Mouse (Mus musculus) forebrain, embryonic 14.5 days (tissue): ENCODE measurements at regions not wholly inside any gene's neighbourhood (a gene's known extent, or its start where the extent isn't known, plus 50 kb on each side); places are given as distances from the start of the nearest gene placed in this dataset.

Source experiments
- ATAC-seq: fragments of 200-750 bp; cut with Nextera tagmentation; 2 replicates; pipeline ENCODE4 v1.8.0; 2017; ENCODE audit warnings: mild to moderate bottlenecking, moderate library complexity
- DNase-seq: peaks from one replicate; pipeline ENCODE4 v3.0.0-alpha.2; 2015; ENCODE audit warnings: low spot score
- H3K27ac ChIP-seq: fragments of 300-500 bp; sonication (generic); 2 replicates; pipeline ENCODE4 v1.5.1; 2014; ENCODE audit warnings: low read depth, mild to moderate bottlenecking, control low read depth, low read length, moderate library complexity
- H3K27me3 ChIP-seq: fragments of 300-500 bp; sonication (generic); replicated peaks from 2 replicates; pipeline ENCODE4 v1.6.1; 2014; ENCODE audit warnings: low read length, control low read depth, mixed read lengths; ENCODE audit not compliant: control insufficient read depth, insufficient read depth
- H3K36me3 ChIP-seq: fragments of 300-500 bp; sonication (generic); 2 replicates; pipeline ENCODE4 v1.6.1; 2014; ENCODE audit warnings: low read length, control low read depth; ENCODE audit not compliant: control insufficient read depth, insufficient read depth
- H3K4me1 ChIP-seq: fragments of 300-500 bp; sonication (generic); 2 replicates; pipeline ENCODE4 v1.6.1; 2014; ENCODE audit warnings: antibody characterized with exemption, low read length, control low read depth; ENCODE audit not compliant: control insufficient read depth, insufficient read depth
- H3K4me2 ChIP-seq: fragments of 300-500 bp; sonication (generic); 2 replicates; pipeline ENCODE4 v1.6.1; 2014; ENCODE audit warnings: mild to moderate bottlenecking, control low read depth, low read length
- H3K4me3 ChIP-seq: fragments of 300-500 bp; sonication (generic); 2 replicates; pipeline ENCODE4 v1.5.1; 2014; ENCODE audit warnings: low read depth, low read length, control low read depth
- H3K9ac ChIP-seq: fragments of 300-500 bp; sonication (generic); 2 replicates; pipeline ENCODE4 v1.6.1; 2014; ENCODE audit warnings: mild to moderate bottlenecking, low read length, control low read depth, moderate library complexity
- H3K9me3 ChIP-seq: fragments of 300-500 bp; sonication (generic); replicated peaks from 2 replicates; pipeline ENCODE4 v1.6.1; 2016; ENCODE audit warnings: low read length, control low read depth, mixed read lengths; ENCODE audit not compliant: control insufficient read depth
- WGBS: fragments of 180-500 bp; shearing (Covaris S2); extraction: QIAGEN DNeasy Blood & Tissue Kit; methylation state at CpG from one replicate; pipeline ENCODE4 v1.1.7; 2014; 5-methylcytosine and 5-hydroxymethylcytosine counted together

GRCm38 (mm10) chr8:89516602-89517001 is 472.6 kb upstream of the Sall1 start:
- H3K4me1 ChIP-seq, result no peaks in the 10 kb centered on the region
- 0 out of 2 replicates have a peak, but pooled peaks cover 4% of the 10 kb centered on the region for H3K27me3 ChIP-seq
- DNase-seq (no peak), ATAC-seq (no peak)
- no peaks in the 10 kb centered on the region; the same call in 1 of the 2 replicates for H3K9me3 ChIP-seq
- 35% methylated on average over 2 of the region's 2 CpGs for WGBS
- H3K9ac ChIP-seq, result no peak overlapping the region
- H3K36me3 ChIP-seq, result no peaks in the 10 kb centered on the region
- H3K4me3 ChIP-seq, result no peak overlapping the region
- no peak overlapping the region for H3K4me2 ChIP-seq
- no peak overlapping the region for H3K27ac ChIP-seq

- peak; percentile 90 for DNase-seq
- ATAC-seq, result peak; percentile 75; the same call in 1 of the 2 replicates
These were observed 470.3 kb upstream of the Sall1 start for GRCm38 (mm10) chr8:89514270-89514669.

GRCm38 (mm10) chr8:89507639-89508038 is 463.7 kb upstream of the Sall1 start:
- no peak overlapping the region for H3K9ac ChIP-seq
- no peak overlapping the region for H3K27ac ChIP-seq
- WGBS, result 54% methylated on average over 6 of the region's 6 CpGs
- DNase-seq, result no peak
- no peaks in the 10 kb centered on the region for H3K4me1 ChIP-seq
- H3K4me2 ChIP-seq, result no peak overlapping the region
- no peak overlapping the region for H3K4me3 ChIP-seq
- H3K36me3 ChIP-seq, result no peaks in the 10 kb centered on the region
- no peaks in the 10 kb centered on the region for H3K27me3 ChIP-seq
- no peak for ATAC-seq
- H3K9me3 ChIP-seq, result no peaks in the 10 kb centered on the region

More at GRCm38 (mm10) chr8:89514270-89514669, 470.3 kb upstream of the Sall1 start:
- no peak overlapping the region for H3K27ac ChIP-seq
- H3K36me3 ChIP-seq, result no peaks in the 10 kb centered on the region
- no peak overlapping the region for H3K4me2 ChIP-seq
- H3K9ac ChIP-seq, result no peak overlapping the region
- 0 out of 2 replicates have a peak, but pooled peaks cover 3% of the 10 kb centered on the region for H3K27me3 ChIP-seq
- H3K4me1 ChIP-seq, result no peaks in the 10 kb centered on the region
- H3K4me3 ChIP-seq, result no peak overlapping the region
- H3K9me3 ChIP-seq, result no peaks in the 10 kb centered on the region; the same call in 1 of the 2 replicates
- 64% methylated on average over 3 of the region's 3 CpGs for WGBS

- Histone ChIP-seq H3K36me3 (no peaks in the 10 kb centered on the region), H3K9me3 (no peaks in the 10 kb centered on the region), H3K9ac (no peak overlapping the region), H3K4me3 (no peak overlapping the region), H3K4me2 (no peak overlapping the region), H3K27ac (no peak overlapping the region), H3K27me3 (no peaks in the 10 kb centered on the region), H3K4me1 (no peaks in the 10 kb centered on the region)
- DNase-seq, result no peak
- 69% methylated on average over 4 of the region's 4 CpGs for WGBS
- ATAC-seq, result no peak
These were observed 459.7 kb upstream of the Sall1 start for GRCm38 (mm10) chr8:89503545-89504234.

GRCm38 (mm10) chr8:89503030-89503429 is 459.1 kb upstream of the Sall1 start:
- 93% methylated on average over 6 of the region's 6 CpGs for WGBS
- DNase-seq (no peak), ATAC-seq (no peak)
- no peaks in the 10 kb centered on the region for H3K36me3 ChIP-seq
- no peaks in the 10 kb centered on the region for H3K4me1 ChIP-seq
- no peak overlapping the region for H3K4me2 ChIP-seq
- H3K27me3 ChIP-seq, result no peaks in the 10 kb centered on the region
- H3K4me3 ChIP-seq, result no peak overlapping the region
- H3K27ac ChIP-seq, result no peak overlapping the region
- no peaks in the 10 kb centered on the region for H3K9me3 ChIP-seq
- H3K9ac ChIP-seq, result no peak overlapping the region

GRCm38 (mm10) chr8:89501756-89502155 is 457.8 kb upstream of the Sall1 start:
- ATAC-seq, result no peak
- Histone ChIP-seq H3K4me1 (no peaks in the 10 kb centered on the region), H3K4me3 (no peak overlapping the region), H3K9ac (no peak overlapping the region), H3K27me3 (no peaks in the 10 kb centered on the region), H3K27ac (no peak overlapping the region), H3K36me3 (no peaks in the 10 kb centered on the region), H3K4me2 (no peak overlapping the region), H3K9me3 (no peaks in the 10 kb centered on the region)
- WGBS, result 94% methylated on average over 6 of the region's 6 CpGs
- no peak for DNase-seq

GRCm38 (mm10) chr8:89499831-89500230 is 455.9 kb upstream of the Sall1 start:
- no peak overlapping the region for H3K9ac ChIP-seq
- H3K4me1 ChIP-seq, result no peaks in the 10 kb centered on the region
- H3K27me3 ChIP-seq, result no peaks in the 10 kb centered on the region
- no peak overlapping the region for H3K4me2 ChIP-seq
- 90% methylated on average over 6 of the region's 6 CpGs for WGBS
- H3K9me3 ChIP-seq, result no peaks in the 10 kb centered on the region
- no peak overlapping the region for H3K27ac ChIP-seq
- no peaks in the 10 kb centered on the region for H3K36me3 ChIP-seq
- ATAC-seq (no peak), DNase-seq (no peak)
- H3K4me3 ChIP-seq, result no peak overlapping the region

- H3K9me3 ChIP-seq, result no peaks in the 10 kb centered on the region
- H3K4me3 ChIP-seq, result no peak overlapping the region
- H3K4me2 ChIP-seq, result no peak overlapping the region
- H3K4me1 ChIP-seq, result no peaks in the 10 kb centered on the region
- 58% methylated on average over 6 of the region's 6 CpGs for WGBS
- no peak overlapping the region for H3K27ac ChIP-seq
- DNase-seq (no peak), ATAC-seq (no peak)
- no peaks in the 10 kb centered on the region for H3K36me3 ChIP-seq
- no peak overlapping the region for H3K9ac ChIP-seq
- no peaks in the 10 kb centered on the region for H3K27me3 ChIP-seq
These were observed 454.2 kb upstream of the Sall1 start for GRCm38 (mm10) chr8:89498088-89498695.

- H3K9me3 ChIP-seq, result no peaks in the 10 kb centered on the region
- H3K4me1 ChIP-seq, result no peaks in the 10 kb centered on the region
- no peaks in the 10 kb centered on the region for H3K36me3 ChIP-seq
- H3K4me3 ChIP-seq, result no peak overlapping the region
- no peak for DNase-seq
- no peak overlapping the region for H3K9ac ChIP-seq
- H3K27ac ChIP-seq, result no peak overlapping the region
- H3K4me2 ChIP-seq, result no peak overlapping the region
- no peak for ATAC-seq
- H3K27me3 ChIP-seq, result no peaks in the 10 kb centered on the region
These were observed 448.4 kb upstream of the Sall1 start for GRCm38 (mm10) chr8:89492336-89492735.
